Mouse (Mus musculus) heart, embryonic 13.5 days (tissue): ENCODE results near the gene Slc1a7. TPM values are rescaled to one million over a fixed set of nuclear protein-coding genes. Genes with fewer than 3 reads are reported as not detected.

Experiments used
- ATAC-seq: fragments of 200-750 bp; cut with Nextera tagmentation; 2 replicates; pipeline ENCODE4 v1.8.0; 2017; ENCODE audit warnings: moderate TSS enrichment; ENCODE audit not compliant: insufficient number of reproducible peaks, low FRiP score, low TSS enrichment; ENCODE audit errors: extremely low read depth
- H3K27ac ChIP-seq: fragments of 300-500 bp; sonication (generic); replicated peaks from 2 replicates; pipeline ENCODE4 v1.5.1; 2015; ENCODE audit warnings: moderate library complexity, mild to moderate bottlenecking, inconsistent platforms
- H3K27me3 ChIP-seq: fragments of 300-500 bp; sonication (generic); replicated peaks from 2 replicates; pipeline ENCODE4 v1.6.1; 2015; ENCODE audit warnings: mild to moderate bottlenecking, inconsistent platforms
- H3K36me3 ChIP-seq: fragments of 300-500 bp; sonication (generic); 2 replicates; pipeline ENCODE4 v1.6.1; 2015; ENCODE audit warnings: mild to moderate bottlenecking, inconsistent platforms
- H3K4me1 ChIP-seq: fragments of 300-500 bp; sonication (generic); 2 replicates; pipeline ENCODE4 v1.6.1; 2015; ENCODE audit warnings: inconsistent platforms
- H3K4me2 ChIP-seq: fragments of 300-500 bp; sonication (generic); 2 replicates; pipeline ENCODE4 v1.6.1; 2015; ENCODE audit warnings: inconsistent platforms, mild to moderate bottlenecking, moderate library complexity
- H3K4me3 ChIP-seq: fragments of 300-500 bp; sonication (generic); 2 replicates; pipeline ENCODE4 v1.5.1; 2015; ENCODE audit warnings: moderate library complexity, mild to moderate bottlenecking, inconsistent platforms
- H3K9ac ChIP-seq: fragments of 300-500 bp; sonication (generic); 2 replicates; pipeline ENCODE4 v1.6.1; 2015; ENCODE audit warnings: inconsistent platforms, mild to moderate bottlenecking, moderate library complexity
- H3K9me3 ChIP-seq: fragments of 300-500 bp; sonication (generic); 2 replicates; pipeline ENCODE4 v1.6.1; 2016; ENCODE audit warnings: inconsistent platforms
- WGBS: fragments of 180-500 bp; shearing (Covaris S2); methylation state at CpG from one replicate; pipeline ENCODE4 v1.1.7; 2015; ENCODE audit warnings: mixed read lengths; 5-methylcytosine and 5-hydroxymethylcytosine counted together
- polyA plus RNA-seq: library from polyadenylated mRNA; unstranded; fragments of >200 nt; fragmentation: Nextera tagmentation; extraction: Ambion mirVana; gene quantifications from 2 replicates; pipeline ENCODE4 v1.2.1, GENCODE M21; 2015

Slc1a7 gene
- polyA plus RNA-seq, 1 experiment from 2014 or later, result not detected

- H3K4me3 ChIP-seq, result no peak overlapping the region
- no peak overlapping the region for H3K9ac ChIP-seq
- H3K9me3 ChIP-seq, result no peaks in the 10 kb centered on the region
- H3K4me1 ChIP-seq, result peaks cover 21% of the 10 kb centered on the region
- no peak for ATAC-seq
- H3K27me3 ChIP-seq, result peaks cover 6% of the 10 kb centered on the region
- WGBS, result 86% methylated on average over 2 of the region's 2 CpGs
- H3K36me3 ChIP-seq, result no peaks in the 10 kb centered on the region
- no peak overlapping the region for H3K4me2 ChIP-seq
- no peak overlapping the region for H3K27ac ChIP-seq
These were observed 46.3 kb downstream of the Slc1a7 start for GRCm38 (mm10) chr4:108014466-108014865.

- Histone ChIP-seq H3K4me1 (peaks cover 23% of the 10 kb centered on the region), H3K27ac (no peak overlapping the region), H3K36me3 (no peaks in the 10 kb centered on the region), H3K4me2 (no peak overlapping the region), H3K27me3 (peaks cover 6% of the 10 kb centered on the region; the same call in 1 of the 2 replicates), H3K4me3 (no peak overlapping the region), H3K9me3 (peaks cover 3% of the 10 kb centered on the region; the same call in 1 of the 2 replicates), H3K9ac (no peak overlapping the region)
- ATAC-seq, result no peak
- 65% methylated on average over 14 of the region's 14 CpGs for WGBS
These were observed 47.1 kb downstream of the Slc1a7 start for GRCm38 (mm10) chr4:108015067-108015765.

DNA sequence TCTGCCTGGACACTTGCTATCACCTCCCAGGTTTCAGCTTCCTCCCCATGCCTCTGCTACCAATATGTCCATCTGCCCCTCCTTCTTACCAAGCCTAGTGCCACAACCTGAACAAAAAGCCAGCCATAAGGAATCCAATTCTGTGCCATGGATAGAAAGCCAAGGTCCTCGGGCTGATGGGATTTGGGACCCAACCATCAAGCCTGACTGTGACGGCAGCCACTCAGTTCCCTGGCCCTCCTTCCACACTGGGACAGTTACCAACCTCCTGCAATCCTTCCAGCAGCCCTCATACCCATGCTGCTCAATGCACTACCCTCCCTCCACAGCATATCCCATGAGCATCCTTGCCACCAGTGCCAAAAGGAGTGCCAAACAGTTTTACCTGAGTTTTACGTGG, 48.2 kb downstream of the Slc1a7 start:
- no peak for ATAC-seq
- Histone ChIP-seq H3K4me1 (peaks cover 23% of the 10 kb centered on the region), H3K9ac (no peak overlapping the region), H3K4me2 (no peak overlapping the region), H3K4me3 (no peak overlapping the region), H3K9me3 (peaks cover 8% of the 10 kb centered on the region; the same call in 1 of the 2 replicates), H3K36me3 (no peaks in the 10 kb centered on the region), H3K27ac (no peak overlapping the region), H3K27me3 (peaks cover 6% of the 10 kb centered on the region; the same call in 1 of the 2 replicates)
- 69% methylated on average over 3 of the region's 3 CpGs for WGBS

GRCm38 (mm10) chr4:108017839-108018238, 49.7 kb downstream of the Slc1a7 start:
- H3K27me3 ChIP-seq, result peaks cover 11% of the 10 kb centered on the region; the same call in 1 of the 2 replicates
- H3K9ac ChIP-seq, result no peak overlapping the region
- H3K4me2 ChIP-seq, result no peak overlapping the region
- peaks cover 26% of the 10 kb centered on the region for H3K4me1 ChIP-seq
- WGBS, result 72% methylated on average over 7 of the region's 7 CpGs
- ATAC-seq, result no peak
- no peak overlapping the region for H3K4me3 ChIP-seq
- H3K36me3 ChIP-seq, result no peaks in the 10 kb centered on the region
- peaks cover 8% of the 10 kb centered on the region; the same call in 1 of the 2 replicates for H3K9me3 ChIP-seq
- no peak overlapping the region for H3K27ac ChIP-seq

DNA sequence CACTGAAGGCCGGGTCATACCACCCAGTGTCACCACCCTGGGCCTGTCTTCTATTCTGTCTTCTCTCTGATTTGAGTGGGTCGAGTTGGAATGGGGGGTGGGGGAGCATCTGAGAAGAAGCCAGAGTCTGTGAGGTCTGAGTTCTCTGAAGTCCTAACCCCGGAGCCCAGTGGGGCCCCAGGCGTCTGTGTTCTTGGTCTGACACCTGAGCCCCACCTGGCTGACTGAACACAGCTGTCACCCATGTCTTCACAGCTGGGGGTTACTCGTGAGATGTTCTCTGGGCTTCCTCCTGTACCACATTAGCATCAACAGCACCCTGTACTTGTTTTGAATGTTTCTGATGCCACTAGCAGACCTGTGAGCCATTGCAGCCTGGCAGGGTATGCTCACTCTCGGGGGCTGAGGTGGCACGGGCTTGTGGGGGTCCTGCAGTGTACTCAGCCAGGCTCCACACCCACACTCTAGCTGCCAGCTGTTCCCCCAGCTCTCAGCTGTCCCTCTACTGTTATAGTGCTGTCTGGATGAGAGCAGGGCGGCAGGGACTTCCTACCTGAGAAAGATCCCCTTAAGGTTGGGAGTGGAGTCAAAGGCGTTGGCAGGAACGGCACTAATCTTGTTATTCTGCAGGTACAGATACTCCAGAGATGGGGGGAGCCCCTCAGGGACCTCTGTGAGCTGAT, 50.2 kb downstream of the Slc1a7 start:
- Histone ChIP-seq H3K4me2 (no peak overlapping the region), H3K27me3 (peaks cover 11% of the 10 kb centered on the region; the same call in 1 of the 2 replicates), H3K4me1 (peaks cover 26% of the 10 kb centered on the region), H3K36me3 (no peaks in the 10 kb centered on the region), H3K9me3 (peaks cover 8% of the 10 kb centered on the region; the same call in 1 of the 2 replicates), H3K9ac (no peak overlapping the region), H3K4me3 (no peak overlapping the region), H3K27ac (no peak overlapping the region)
- 46% methylated on average over 10 of the region's 10 CpGs for WGBS
- no peak for ATAC-seq

DNA sequence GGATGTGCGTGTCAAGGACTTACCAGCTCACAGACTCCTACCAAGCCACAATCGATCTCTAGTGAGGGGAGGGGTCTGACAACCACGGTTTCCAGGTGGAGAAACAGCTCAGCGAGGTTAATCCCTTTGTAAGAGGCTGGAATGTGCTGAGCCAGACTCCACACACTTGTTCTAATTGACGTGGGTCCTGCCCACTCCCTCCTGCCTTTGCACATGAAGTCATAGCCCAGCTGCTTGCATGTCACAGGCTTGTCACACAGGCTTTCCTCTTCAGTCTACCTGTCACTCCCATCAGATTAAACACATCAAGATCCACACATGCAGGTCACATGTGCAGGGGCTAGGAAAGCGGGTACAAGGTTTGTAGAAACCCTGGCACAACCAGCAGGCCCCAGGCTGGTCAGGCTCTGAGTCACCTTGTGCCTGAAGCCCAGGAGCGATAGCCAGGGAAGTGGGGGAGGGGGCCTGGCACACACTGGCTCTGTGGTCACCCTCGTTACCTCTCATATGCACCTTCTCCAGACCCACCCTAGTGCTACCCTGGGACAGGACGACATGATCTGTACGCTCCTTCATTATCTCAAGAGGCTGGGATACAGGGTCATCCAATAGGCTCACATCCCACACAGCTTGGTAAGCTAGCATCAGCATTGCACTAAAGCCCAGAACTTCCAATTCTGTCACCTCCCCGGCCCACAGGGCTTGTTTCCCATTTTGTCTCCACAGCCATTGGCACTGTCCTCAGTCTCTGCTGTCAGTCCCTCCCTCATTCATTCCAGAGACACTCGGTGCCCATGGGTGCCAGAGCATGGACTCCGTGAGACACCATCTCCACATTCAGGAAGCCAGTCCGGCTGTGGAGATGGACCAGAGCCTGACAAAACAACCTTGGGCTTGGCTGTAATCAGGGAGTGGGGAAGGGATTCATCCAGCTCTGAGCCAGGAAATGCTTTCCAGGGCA, 51.1 kb downstream of the Slc1a7 start:
- no peak overlapping the region for H3K4me2 ChIP-seq
- H3K36me3 ChIP-seq, result no peaks in the 10 kb centered on the region
- peaks cover 8% of the 10 kb centered on the region; the same call in 1 of the 2 replicates for H3K9me3 ChIP-seq
- no peak overlapping the region for H3K27ac ChIP-seq
- H3K9ac ChIP-seq, result no peak overlapping the region
- ATAC-seq, result no peak
- H3K4me3 ChIP-seq, result no peak overlapping the region
- H3K27me3 ChIP-seq, result peaks cover 11% of the 10 kb centered on the region; the same call in 1 of the 2 replicates
- H3K4me1 ChIP-seq, result peaks cover 27% of the 10 kb centered on the region
- 35% methylated on average over 14 of the region's 14 CpGs for WGBS

GRCm38 (mm10) chr4:108020178-108020577, 52.0 kb downstream of the Slc1a7 start:
- H3K4me1 ChIP-seq, result peaks cover 31% of the 10 kb centered on the region

DNA sequence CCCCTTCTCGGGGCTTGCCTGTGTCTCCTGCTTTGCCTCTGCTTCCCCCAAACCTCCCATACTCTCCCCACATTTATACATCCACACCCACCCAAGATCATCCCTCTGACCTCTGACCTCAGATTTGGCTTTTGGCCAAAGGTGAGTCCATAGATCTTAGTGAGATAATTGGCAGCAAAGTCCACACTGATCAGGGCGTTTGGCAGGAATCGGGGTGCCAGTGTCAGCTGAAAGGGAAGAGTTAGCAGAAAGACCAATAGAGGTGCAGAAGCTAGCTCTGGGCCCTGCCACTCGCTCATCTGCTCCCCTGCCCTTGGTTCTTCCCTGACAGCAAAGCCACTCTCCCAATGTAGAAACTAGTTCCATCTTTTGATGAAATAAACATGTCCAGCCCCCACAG, 55.1 kb downstream of the Slc1a7 start:
- Histone ChIP-seq H3K4me2 (no peak overlapping the region), H3K27me3 (peaks cover 20% of the 10 kb centered on the region), H3K9ac (no peak overlapping the region), H3K9me3 (peaks cover 8% of the 10 kb centered on the region; the same call in 1 of the 2 replicates), H3K27ac (no peak overlapping the region), H3K4me1 (peaks cover 33% of the 10 kb centered on the region), H3K4me3 (no peak overlapping the region), H3K36me3 (no peaks in the 10 kb centered on the region)
- ATAC-seq, result no peak
- WGBS, result 80% methylated on average over 4 of the region's 4 CpGs

More at GRCm38 (mm10) chr4:108020178-108020577, 52.0 kb downstream of the Slc1a7 start:
- H3K27me3 ChIP-seq, result peaks cover 11% of the 10 kb centered on the region; the same call in 1 of the 2 replicates
- H3K27ac ChIP-seq, result no peak overlapping the region
- H3K4me3 ChIP-seq, result no peak overlapping the region
- no peak for ATAC-seq
- no peaks in the 10 kb centered on the region for H3K36me3 ChIP-seq
- WGBS, result 83% methylated on average over 6 of the region's 6 CpGs
- no peak overlapping the region for H3K9ac ChIP-seq
- no peak overlapping the region for H3K4me2 ChIP-seq
- peaks cover 8% of the 10 kb centered on the region; the same call in 1 of the 2 replicates for H3K9me3 ChIP-seq

GRCm38 (mm10) chr4:108024641-108025040, 56.5 kb downstream of the Slc1a7 start:
- no peak overlapping the region for H3K9ac ChIP-seq
- 61% methylated on average over 5 of the region's 5 CpGs for WGBS
- H3K4me1 ChIP-seq, result peaks cover 19% of the 10 kb centered on the region
- H3K4me3 ChIP-seq, result no peak overlapping the region
- peaks cover 8% of the 10 kb centered on the region; the same call in 1 of the 2 replicates for H3K9me3 ChIP-seq
- ATAC-seq, result no peak
- peak overlapping the region; percentile 61 for H3K4me2 ChIP-seq
- no peak overlapping the region for H3K27ac ChIP-seq
- H3K27me3 ChIP-seq, result peaks cover 30% of the 10 kb centered on the region
- no peaks in the 10 kb centered on the region for H3K36me3 ChIP-seq

- WGBS, result 3% methylated on average over 10 of the region's 10 CpGs
- no peak for ATAC-seq
- Histone ChIP-seq H3K27me3 (peaks cover 36% of the 10 kb centered on the region), H3K4me2 (peak overlapping the region; percentile 61), H3K27ac (no peak overlapping the region), H3K4me1 (peaks cover 19% of the 10 kb centered on the region), H3K9me3 (peaks cover 4% of the 10 kb centered on the region; the same call in 1 of the 2 replicates), H3K9ac (no peak overlapping the region; the same call in 1 of the 2 replicates), H3K36me3 (no peaks in the 10 kb centered on the region), H3K4me3 (peak overlapping the region; percentile 33; the same call in 1 of the 2 replicates)
These were observed 57.1 kb downstream of the Slc1a7 start for GRCm38 (mm10) chr4:108025269-108025668.
